Mouse (Mus musculus) CH12.LX (cell line): ENCODE measurements at regions not wholly inside any gene's neighbourhood (a gene's known extent, or its start where the extent isn't known, plus 50 kb on each side); places are given as distances from the start of the nearest gene placed in this dataset.

ENCODE experiments used
- DNase-seq: peaks from one replicate; pipeline ENCODE4 v3.0.0-alpha.2; 2013; ENCODE audit errors: extremely low read depth
- H3K27ac ChIP-seq: 2 replicates; pipeline ENCODE4 v1.5.1; 2012; ENCODE audit warnings: low read depth, mild to moderate bottlenecking, control low read depth, moderate library complexity; ENCODE audit not compliant: insufficient read depth
- H3K27me3 ChIP-seq: replicated peaks from 2 replicates; pipeline ENCODE3; 2012; ENCODE audit warnings: inconsistent platforms
- H3K36me3 ChIP-seq, 2 experiments: replicated peaks in 1 of 2; 2 replicates each; pipeline versions ENCODE3 to v1.6.1; 2012; ENCODE audit warnings: inconsistent platforms in 1 of 2, low read length in 1 of 2, mild to moderate bottlenecking in 1 of 2, mixed read lengths in 1 of 2, moderate library complexity in 1 of 2; ENCODE audit not compliant: control insufficient read depth in 1 of 2, insufficient read depth in 1 of 2
- H3K4me1 ChIP-seq, 2 experiments: 2 replicates each; pipeline ENCODE4 v1.6.1; 2012; ENCODE audit warnings: inconsistent platforms in 1 of 2, moderate library complexity in 1 of 2; ENCODE audit not compliant: insufficient read depth in 2 of 2, control insufficient read depth in 1 of 2
- H3K4me2 ChIP-seq: 2 replicates; pipeline ENCODE4 v1.6.1; 2012; ENCODE audit warnings: low read depth, mild to moderate bottlenecking, control low read depth; ENCODE audit not compliant: poor library complexity, insufficient read depth, severe bottlenecking
- H3K4me3 ChIP-seq, 3 experiments: fragments of 150-350 bp in 1 of 3; sonication (generic) in 1 of 3; replicated peaks in 1 of 3; 2 replicates each; pipeline versions ENCODE3 to v1.5.1; 2011 to 2012; ENCODE audit warnings: low read depth in 2 of 3, low read length in 2 of 3, mild to moderate bottlenecking in 2 of 3, moderate library complexity in 2 of 3, control low read depth in 1 of 3, improper control_type of control experiment in 1 of 3, inconsistent platforms in 1 of 3, mixed read lengths in 1 of 3; ENCODE audit not compliant: poor library complexity in 1 of 3
- H3K79me2 ChIP-seq: replicated peaks from 2 replicates; pipeline ENCODE4 v1.6.1; 2012; ENCODE audit warnings: mild to moderate bottlenecking, moderate library complexity; ENCODE audit not compliant: control insufficient read depth, poor library complexity, insufficient read depth, severe bottlenecking; ENCODE audit errors: extremely low read depth
- H3K9ac ChIP-seq: 2 replicates; pipeline ENCODE4 v1.6.1; 2012; ENCODE audit warnings: low read depth, mild to moderate bottlenecking, control low read depth, moderate library complexity; ENCODE audit not compliant: insufficient read depth
- H3K9me3 ChIP-seq: replicated peaks from 2 replicates; pipeline ENCODE3; 2012; ENCODE audit warnings: low read length, inconsistent platforms, mixed read lengths
- BHLHE40 ChIP-seq: IDR thresholded peaks from 2 replicates; pipeline ENCODE4 v1.6.1; 2011; ENCODE audit warnings: mild to moderate bottlenecking, low read depth, low read length, improper control_type of control experiment
- CHD1 ChIP-seq: IDR thresholded peaks from 2 replicates; pipeline ENCODE4 v1.6.1; 2012; ENCODE audit warnings: low read depth, low read length, improper control_type of control experiment, inconsistent platforms
- CHD2 ChIP-seq: IDR thresholded peaks from 2 replicates; pipeline ENCODE4 v1.6.1; 2011; ENCODE audit warnings: low read length, improper control_type of control experiment
- CTCF ChIP-seq, 2 experiments: IDR thresholded peaks in 1 of 2; conservative IDR thresholded peaks in 1 of 2; 2 replicates each; pipeline ENCODE4 v1.5.1; 2011 to 2012; ENCODE audit warnings: low read depth in 2 of 2, low read length in 2 of 2, improper control_type of control experiment in 1 of 2, inconsistent platforms in 1 of 2, mild to moderate bottlenecking in 1 of 2, moderate library complexity in 1 of 2
- ETS1 ChIP-seq: conservative IDR thresholded peaks from 2 replicates; pipeline ENCODE4 v1.6.1; 2012; ENCODE audit warnings: low read depth, mild to moderate bottlenecking, inconsistent platforms, low read length, improper control_type of control experiment, moderate library complexity
- GABPA ChIP-seq: IDR thresholded peaks from 2 replicates; pipeline ENCODE4 v1.6.1; 2012; ENCODE audit warnings: low read depth, low read length, improper control_type of control experiment, inconsistent platforms; ENCODE audit not compliant: insufficient replicate concordance
- HCFC1 ChIP-seq: IDR thresholded peaks from 2 replicates; pipeline ENCODE4 v1.6.1; 2012; ENCODE audit warnings: low read depth, mild to moderate bottlenecking, inconsistent platforms, low read length, improper control_type of control experiment
- MAFK ChIP-seq: IDR thresholded peaks from 2 replicates; pipeline ENCODE4 v1.6.1; 2011; ENCODE audit warnings: low read length, improper control_type of control experiment; ENCODE audit not compliant: insufficient replicate concordance
- MAZ ChIP-seq: IDR thresholded peaks from 2 replicates; pipeline ENCODE4 v1.6.1; 2012; ENCODE audit warnings: low read depth, mild to moderate bottlenecking, inconsistent platforms, low read length, improper control_type of control experiment, moderate library complexity
- MEF2A ChIP-seq: IDR thresholded peaks from 2 replicates; pipeline ENCODE4 v1.6.1; 2014; ENCODE audit warnings: low read depth, mild to moderate bottlenecking, inconsistent platforms, low read length, improper control_type of control experiment, borderline replicate concordance
- MXI1 ChIP-seq: IDR thresholded peaks from 2 replicates; pipeline ENCODE4 v1.6.1; 2011; ENCODE audit warnings: mild to moderate bottlenecking, low read depth, low read length, improper control_type of control experiment
- MYC ChIP-seq: IDR thresholded peaks from 2 replicates; pipeline ENCODE4 v1.6.1; 2011; ENCODE audit warnings: low read depth, mild to moderate bottlenecking, improper control_type of control experiment, low read length
- POLR2A ChIP-seq: IDR thresholded peaks from 2 replicates; pipeline ENCODE4 v1.6.1; 2011; ENCODE audit warnings: low read depth, mild to moderate bottlenecking, improper control_type of control experiment, low read length
- POLR2AphosphoS2 ChIP-seq: IDR thresholded peaks from 2 replicates; pipeline ENCODE4 v1.6.1; 2011; ENCODE audit warnings: low read depth, low read length, improper control_type of control experiment
- RCOR1 ChIP-seq: conservative IDR thresholded peaks from 2 replicates; pipeline ENCODE4 v1.6.1; 2012; ENCODE audit warnings: low read depth, mild to moderate bottlenecking, inconsistent platforms, low read length, improper control_type of control experiment
- SIN3A ChIP-seq: IDR thresholded peaks from 2 replicates; pipeline ENCODE4 v1.6.1; 2012; ENCODE audit warnings: low read length, improper control_type of control experiment, inconsistent platforms
- SMC3 ChIP-seq: IDR thresholded peaks from 2 replicates; pipeline ENCODE4 v1.6.1; 2011; ENCODE audit warnings: low read depth, low read length, improper control_type of control experiment
- TBP ChIP-seq: conservative IDR thresholded peaks from 2 replicates; pipeline ENCODE4 v1.6.1; 2011; ENCODE audit warnings: low read depth, low read length, improper control_type of control experiment
- UBTF ChIP-seq: IDR thresholded peaks from 2 replicates; pipeline ENCODE4 v1.6.1; 2012; ENCODE audit warnings: low read depth, mild to moderate bottlenecking, inconsistent platforms, low read length, improper control_type of control experiment, moderate library complexity
- USF1 ChIP-seq: IDR thresholded peaks from 2 replicates; pipeline ENCODE4 v1.6.1; 2014; ENCODE audit warnings: low read depth, mild to moderate bottlenecking, inconsistent platforms, low read length, improper control_type of control experiment
- USF2 ChIP-seq: conservative IDR thresholded peaks from 2 replicates; pipeline ENCODE4 v1.6.1; 2011; ENCODE audit warnings: low read depth, low read length, improper control_type of control experiment
- ZMIZ1 ChIP-seq: IDR thresholded peaks from 2 replicates; pipeline ENCODE4 v1.6.1; 2012; ENCODE audit warnings: low read depth, mild to moderate bottlenecking, inconsistent platforms, low read length, improper control_type of control experiment
- ZNF384 ChIP-seq: IDR thresholded peaks from 2 replicates; pipeline ENCODE4 v1.6.1; 2012; ENCODE audit warnings: low read depth, low read length, improper control_type of control experiment, inconsistent platforms
- dilution Hi-C: fragments of 300-500 bp; cut with MboI; formaldehyde crosslinking; loops from 2 replicates; pipeline ENCODE4 v1.14.3; 2020; ENCODE audit warnings: low sequenced_read_pairs; ENCODE audit not compliant: extremely low pct_unique_long_range_greater_than_20kb, extremely low pct_ligation_motif_present
- in situ Hi-C: fragments of 300-500 bp; cut with MboI; formaldehyde crosslinking; loops from 3 replicates; pipeline ENCODE4 v1.14.3; 2019; ENCODE audit warnings: low sequenced_read_pairs, low pct_ligation_motif_present, low pct_unique_long_range_greater_than_20kb, mixed read lengths

GRCm38 (mm10) chr16:64682360-64682759 lies 80.2 kb upstream of the Csnka2ip start:
- no peaks in the 10 kb centered on the region for H3K9me3 ChIP-seq
- in situ Hi-C loops, result no loop called here
- no peaks in the 10 kb centered on the region for H3K79me2 ChIP-seq
- H3K4me3 ChIP-seq, result no peak overlapping the region
- no peak overlapping the region for H3K27ac ChIP-seq
- H3K9ac ChIP-seq, result no peak overlapping the region
- no peaks in the 10 kb centered on the region for H3K27me3 ChIP-seq
- H3K4me2 ChIP-seq, result no peak overlapping the region
- no peaks in the 10 kb centered on the region for H3K36me3 ChIP-seq
- dilution Hi-C loops, result no loop called here
- DNase-seq, result no peak
- TF ChIP-seq MAFK (no peak), ZNF384 (no peak), ZMIZ1 (no peak), CHD1 (no peak), MXI1 (no peak), GABPA (no peak), MEF2A (no peak), TBP (no peak), BHLHE40 (no peak), USF2 (no peak)
- H3K4me1 ChIP-seq, result peaks cover 0 to 5% of the 10 kb centered on the region in 2 experiments; a peak in 3 of 4 replicates

GRCm38 (mm10) chr16:64681902-64682301 lies 79.7 kb upstream of the Csnka2ip start:
- Histone ChIP-seq H3K79me2 (no peaks in the 10 kb centered on the region), H3K27me3 (no peaks in the 10 kb centered on the region), H3K9me3 (no peaks in the 10 kb centered on the region)
- dilution Hi-C loops, result no loop called here
- TF ChIP-seq SIN3A, result no peak
- TF ChIP-seq POLR2AphosphoS2, result no peak
- TF ChIP-seq POLR2A, result no peak
- TF ChIP-seq HCFC1, result no peak
- TF ChIP-seq CTCF (conservative IDR thresholded peaks at IDR 0.05 in 1 of 2, IDR thresholded peaks at IDR 0.05 in 1 of 2; ENCODE audit: low read depth in 2 of 2, low read length in 2 of 2), result no peak
- no peak for TF ChIP-seq USF2
- no peak for TF ChIP-seq USF1
- no peak for TF ChIP-seq ETS1
- TF ChIP-seq SMC3, result no peak
- no peak for TF ChIP-seq RCOR1
- TF ChIP-seq UBTF, result no peak
- TF ChIP-seq CHD2, result no peak
- TF ChIP-seq MAZ, result no peak
- TF ChIP-seq MXI1, result no peak
- no peak for TF ChIP-seq MYC
- TF ChIP-seq, all 38 proteins: peak for 0
- no peak overlapping the region for H3K4me2 ChIP-seq
- DNase-seq, result no peak
- in situ Hi-C loops, result no loop called here
- peaks cover 0 to 5% of the 10 kb centered on the region in 2 experiments; a peak in 3 of 4 replicates for H3K4me1 ChIP-seq
- H3K9ac ChIP-seq, result no peak overlapping the region
- H3K36me3 ChIP-seq, result no peaks in the 10 kb centered on the region
- H3K4me3 ChIP-seq, result no peak overlapping the region
- no peak overlapping the region for H3K27ac ChIP-seq
